ENCODE assay signal across 8 mouse cellular contexts in genomic region chr9:123924589-123925066, GRCm38 (mm10). TPM values are rescaled to one million over a fixed set of nuclear protein-coding genes. Genes with fewer than 3 reads are reported as not detected.
DNase-seq lines count a peak whose midpoint lies in the region; ATAC-seq and TF ChIP-seq lines count a peak whose summit lies in the region.

No protein-coding gene starts in this region.

- H3K9me3 ChIP-seq in heart, embryonic 11.5 days (replicated peaks; ENCODE audit: control insufficient read depth, low read length) = no peaks in the 10 kb centered on the region
- no peaks in the 10 kb centered on the region for H3K9me3 ChIP-seq in kidney, embryonic 16.5 days (ENCODE audit: low read length)
- H3K9me3 ChIP-seq in liver, embryonic 12.5 days (replicated peaks) = 0 out of 2 replicates have a peak, but pooled peaks cover 3% of the 10 kb centered on the region

- no peaks in the 10 kb centered on the region for H3K27me3 ChIP-seq in heart, embryonic 11.5 days (ENCODE audit: control insufficient read depth, insufficient read depth, low read length)
- H3K27me3 ChIP-seq in kidney, embryonic 16.5 days (ENCODE audit: insufficient read depth, low read length) = no peaks in the 10 kb centered on the region
- no peaks in the 10 kb centered on the region for H3K27me3 ChIP-seq in liver, embryonic 12.5 days (replicated peaks)
- H3K27me3 ChIP-seq in splenic B cell, adult 2 months (ENCODE audit: control insufficient read depth, insufficient read depth, low read length, poor library complexity, severe bottlenecking) = no peaks in the 10 kb centered on the region

- H3K4me1 ChIP-seq in bone marrow macrophage, adult 2 months (ENCODE audit: control insufficient read depth, insufficient read depth, low read length) = peaks cover 27% of the 10 kb centered on the region
- H3K4me1 ChIP-seq in heart, embryonic 11.5 days (ENCODE audit: control insufficient read depth, insufficient read depth, low read length) = peaks cover 9% of the 10 kb centered on the region; the same call in 1 of the 2 replicates
- no peaks in the 10 kb centered on the region for H3K4me1 ChIP-seq in kidney, embryonic 16.5 days (ENCODE audit: insufficient read depth, low read length)
- H3K4me1 ChIP-seq in liver, embryonic 12.5 days = peaks cover 59% of the 10 kb centered on the region

- no peak for TF ChIP-seq POLR2A in bone marrow macrophage, adult 2 months (IDR thresholded peaks at IDR 0.05; ENCODE audit: borderline replicate concordance, low read depth, low read length)

- H3K4me3 ChIP-seq in bone marrow macrophage, adult 2 months (ENCODE audit: insufficient read depth, low read length) = peak overlapping the region; percentile 96
- peak overlapping the region; percentile 56 for H3K4me3 ChIP-seq in heart, embryonic 11.5 days (ENCODE audit: low read depth, low read length)
- peak overlapping the region; percentile 50 for H3K4me3 ChIP-seq in kidney, embryonic 16.5 days (ENCODE audit: low read length)
- peak overlapping the region; percentile 65 for H3K4me3 ChIP-seq in liver, embryonic 12.5 days

- H3K9ac ChIP-seq in heart, embryonic 11.5 days (ENCODE audit: low read depth, low read length) = peak overlapping the region; percentile 83
- H3K9ac ChIP-seq in kidney, embryonic 16.5 days (replicated peaks; ENCODE audit: low read length) = peak overlapping the region; percentile 62
- H3K9ac ChIP-seq in liver, embryonic 12.5 days = peak overlapping the region; percentile 79

- TF ChIP-seq CTCF in bone marrow macrophage, adult 2 months (IDR thresholded peaks at IDR 0.05; ENCODE audit: low read depth, low read length) = no peak

- H3K27ac ChIP-seq in bone marrow macrophage, adult 2 months (ENCODE audit: insufficient read depth, low read depth, low read length) = peak overlapping the region; percentile 96
- peak overlapping the region; percentile 95 for H3K27ac ChIP-seq in heart, embryonic 11.5 days (ENCODE audit: low read depth, low read length)
- H3K27ac ChIP-seq in kidney, embryonic 16.5 days (ENCODE audit: low read length) = peak overlapping the region; percentile 79
- peak overlapping the region; percentile 97 for H3K27ac ChIP-seq in liver, embryonic 12.5 days

- H3K36me3 ChIP-seq in heart, embryonic 11.5 days (ENCODE audit: control insufficient read depth, insufficient read depth, low read length) = no peaks in the 10 kb centered on the region
- no peaks in the 10 kb centered on the region for H3K36me3 ChIP-seq in kidney, embryonic 16.5 days (ENCODE audit: insufficient read depth, low read length)
- no peaks in the 10 kb centered on the region for H3K36me3 ChIP-seq in liver, embryonic 12.5 days
- H3K36me3 ChIP-seq in splenic B cell, adult 2 months (ENCODE audit: control insufficient read depth, insufficient read depth, low read length, poor library complexity, severe bottlenecking) = no peaks in the 10 kb centered on the region

- peak; percentile 30 for ATAC-seq in erythroblast, adult 5-6 weeks (replicated peaks; ENCODE audit: low FRiP score, poor library complexity, severe bottlenecking)
- ATAC-seq in heart, embryonic 11.5 days (replicated peaks; ENCODE audit: insufficient number of reproducible peaks, low FRiP score, low TSS enrichment) = peak; percentile 92
- peak; percentile 91 for ATAC-seq in kidney, embryonic 16.5 days (ENCODE audit: low FRiP score, low TSS enrichment)
- ATAC-seq in liver, embryonic 12.5 days = peak; percentile 83

- peak overlapping the region; percentile 80 for H3K4me2 ChIP-seq in heart, embryonic 11.5 days
- H3K4me2 ChIP-seq in kidney, embryonic 16.5 days (replicated peaks; ENCODE audit: low read depth, low read length) = peak overlapping the region; percentile 61
- peak overlapping the region; percentile 90 for H3K4me2 ChIP-seq in liver, embryonic 12.5 days

- peak; percentile 94 for DNase-seq in A20 (ENCODE audit: low read depth, low spot score)
- DNase-seq in naive thymus-derived CD4-positive, alpha-beta T cell, adult 2 months (ENCODE audit: low read depth) = peak; percentile 89
- peak; percentile 95 for DNase-seq in splenic B cell, adult 2 months (ENCODE audit: low read depth, low spot score)

- WGBS in heart, embryonic 11.5 days (ENCODE audit: insufficient replicate concordance) = under 1% methylated on average over 48 of the region's 49 CpGs
- 0% methylated on average over 35 of the region's 49 CpGs for WGBS in kidney, embryonic 16.5 days
- WGBS in liver, embryonic 12.5 days (ENCODE audit: insufficient replicate concordance) = under 1% methylated on average over 49 of the region's 49 CpGs

RNA-seq across cellular contexts. Expression of gene Ccr1, which starts 43.9 kb away (rescaled TPM):
- 6.0 and 6.5 TPM in 2 replicates for polyA plus RNA-seq in bone marrow macrophage, adult 2 months (2012; ENCODE audit: insufficient read depth, insufficient read length, missing spikeins)
- total RNA-seq in erythroblast, adult 5-6 weeks (2015; ENCODE audit: low replicate concordance) = 12.3 and 17.3 TPM in 2 replicates
- 12.1 and 14.9 TPM in 2 replicates for total RNA-seq in erythroblast, adult 5-6 weeks (2017; ENCODE audit: low replicate concordance)
- 0.80 and 0.92 TPM in 2 replicates for polyA plus RNA-seq in heart, embryonic 11.5 days (2014; fragmentation: Nextera tagmentation; extraction: Ambion mirVana)
- 2.0 and 2.5 TPM in 2 replicates for polyA plus RNA-seq in kidney, embryonic 16.5 days (2015; fragmentation: Nextera tagmentation; extraction: Ambion mirVana)
- polyA plus RNA-seq in liver, embryonic 12.5 days (2016; fragmentation: Nextera tagmentation; extraction: Ambion mirVana) = 1.4 and 1.6 TPM in 2 replicates

RNA-seq across cellular contexts. Expression of gene Ccr1l1, which starts 53.6 kb away (rescaled TPM):
- 1.3 TPM in 1 of 2 replicates, not detected in the other for polyA plus RNA-seq in bone marrow macrophage, adult 2 months (2012; ENCODE audit: insufficient read depth, insufficient read length, missing spikeins)
- not detected in 2 replicates for total RNA-seq in erythroblast, adult 5-6 weeks (2015; ENCODE audit: low replicate concordance)
- total RNA-seq in erythroblast, adult 5-6 weeks (2017; ENCODE audit: low replicate concordance) = 1.4 and 1.6 TPM in 2 replicates
- polyA plus RNA-seq in heart, embryonic 11.5 days (2014; fragmentation: Nextera tagmentation; extraction: Ambion mirVana) = not detected in 2 replicates
- not detected in 2 replicates for polyA plus RNA-seq in kidney, embryonic 16.5 days (2015; fragmentation: Nextera tagmentation; extraction: Ambion mirVana)
- not detected in 2 replicates for polyA plus RNA-seq in liver, embryonic 12.5 days (2016; fragmentation: Nextera tagmentation; extraction: Ambion mirVana)

Comparison
In these comparisons a context has a peak if more than half of its experiments do, and no peak if none do; other contexts are left out.
1. Peak in every context shown above with its lines: DNase-seq, ATAC-seq, H3K4me3 ChIP-seq and H3K27ac ChIP-seq.
2. ATAC-seq: peak in every context shown above with its lines; median percentile 92 in heart, embryonic 11.5 days; 91 in kidney, embryonic 16.5 days; 83 in liver, embryonic 12.5 days; 30 in erythroblast, adult 5-6 weeks.